Mouse (Mus musculus) small intestine, adult 10 weeks (tissue): Measurements from ENCODE around the gene Ckap2l. TPM values are rescaled to one million over a fixed set of nuclear protein-coding genes. Genes with fewer than 3 reads are reported as not detected.

Experiments
- polyA plus RNA-seq: library from polyadenylated mRNA; stranded (reverse); fragments of 350-450 nt; fragmentation: Illumina TruSeq; extraction: RNeasy Lipid Tissue Mini Kit (QIAGEN cat#74804); gene quantifications from one replicate; pipeline ENCODE4 v1.2.3, GENCODE M21; 2014; ENCODE audit warnings: low replicate concordance

Ckap2l gene
- 12.7 TPM for polyA plus RNA-seq

GRCm38 (mm10) chr2:129296671-129297588 lies at the start of gene Ckap2l:
Gene Ckap2l, minus strand, starts transcription at chr2:129297212.

GRCm38 (mm10) chr2:129309836-129310235 lies 12.8 kb upstream of the Ckap2l start, which contains the start of gene Il1a:
Gene Il1a, minus strand, starts transcription at chr2:129309972.

Other genes starting within 250 kb of the Ckap2l start
- not detected for gene Vinac1, start 249.0 kb downstream of the Ckap2l start, polyA plus RNA-seq
- 3.1 TPM for gene Ttl, start 231.3 kb downstream of the Ckap2l start, polyA plus RNA-seq
- 1.7 TPM for gene Polr1b, start 196.2 kb downstream of the Ckap2l start, polyA plus RNA-seq
- 2.6 TPM for gene Chchd5, start 167.5 kb downstream of the Ckap2l start, polyA plus RNA-seq
- 38.3 TPM for gene Slc20a1, start 98.4 kb downstream of the Ckap2l start, polyA plus RNA-seq
- gene Il1a, start 12.8 kb upstream of the Ckap2l start, polyA plus RNA-seq = 8.1 TPM
- 5.3 TPM for gene Il1b, start 73.9 kb upstream of the Ckap2l start, polyA plus RNA-seq
- gene F830045P16Rik, start 239.4 kb upstream of the Ckap2l start, polyA plus RNA-seq = not detected